Mouse (Mus musculus): Measurements from ENCODE around the gene Luc7l. TPM values are rescaled to one million over a fixed set of nuclear protein-coding genes. Genes with fewer than 3 reads are reported as not detected.
"Not testable (repeated sequence)": the region's sequence is repeated elsewhere in the genome, so short reads cannot be mapped to it uniquely, and the experiment has no call there.

Gene Luc7l
- polyA plus RNA-seq, 1 experiment from 2014 or later, result 146 TPM

GRCm38 (mm10) chr17:26262384-26262783 lies 9.7 kb downstream of the Luc7l start:
- WGBS, result 98% methylated on average over 3 of the region's 3 CpGs
- no peak overlapping the region for H3K27ac ChIP-seq

GRCm38 (mm10) chr17:26268851-26269250 lies 16.2 kb downstream of the Luc7l start:
- 77% methylated on average over 1 of the region's 1 CpGs for WGBS
- no peaks in the 10 kb centered on the region for H3K27me3 ChIP-seq (replicated peaks)
- H3K9ac ChIP-seq, result no peak overlapping the region
- ATAC-seq (ENCODE audit: low FRiP score, low read depth), result no peak
- H3K4me2 ChIP-seq (replicated peaks), result no peak overlapping the region
- no peak overlapping the region for H3K4me3 ChIP-seq
- H3K9me3 ChIP-seq, result no peaks in the 10 kb centered on the region
- H3K27ac ChIP-seq, result no peak overlapping the region
- H3K4me1 ChIP-seq, result no peaks in the 10 kb centered on the region
- H3K36me3 ChIP-seq, result peaks cover 86% of the 10 kb centered on the region

More at GRCm38 (mm10) chr17:26262384-26262783, 9.7 kb downstream of the Luc7l start:
- Histone ChIP-seq H3K9ac (no peak overlapping the region), H3K27me3 (replicated peaks) (no peaks in the 10 kb centered on the region), H3K9me3 (no peaks in the 10 kb centered on the region), H3K4me3 (no peak overlapping the region), H3K36me3 (peaks cover 84% of the 10 kb centered on the region), H3K4me2 (replicated peaks) (no peak overlapping the region), H3K4me1 (no peaks in the 10 kb centered on the region)
- no peak for ATAC-seq (ENCODE audit: low FRiP score, low read depth)

GRCm38 (mm10) chr17:26269577-26269976 lies 16.9 kb downstream of the Luc7l start:
- WGBS, result 96% methylated on average over 8 of the region's 10 CpGs
- H3K4me2 ChIP-seq (replicated peaks); H3K27me3 ChIP-seq (replicated peaks); H3K27ac ChIP-seq; H3K4me3 ChIP-seq; H3K9me3 ChIP-seq; ATAC-seq (ENCODE audit: low FRiP score, low read depth); H3K4me1 ChIP-seq; H3K9ac ChIP-seq: not testable (repeated sequence)
- peaks cover 81% of the 10 kb centered on the region for H3K36me3 ChIP-seq

- 85% methylated on average over 3 of the region's 3 CpGs for WGBS
- no peak for ATAC-seq (ENCODE audit: low FRiP score, low read depth)
- H3K9ac ChIP-seq, result no peak overlapping the region
- H3K27me3 ChIP-seq (replicated peaks), result no peaks in the 10 kb centered on the region
- H3K4me2 ChIP-seq (replicated peaks), result no peak overlapping the region
- H3K9me3 ChIP-seq, result no peaks in the 10 kb centered on the region
- H3K4me1 ChIP-seq, result no peaks in the 10 kb centered on the region
- H3K27ac ChIP-seq, result no peak overlapping the region
- H3K36me3 ChIP-seq, result peaks cover 81% of the 10 kb centered on the region
- no peak overlapping the region for H3K4me3 ChIP-seq
Observed at GRCm38 (mm10) chr17:26272586-26272985, 19.9 kb downstream of the Luc7l start.

DNA sequence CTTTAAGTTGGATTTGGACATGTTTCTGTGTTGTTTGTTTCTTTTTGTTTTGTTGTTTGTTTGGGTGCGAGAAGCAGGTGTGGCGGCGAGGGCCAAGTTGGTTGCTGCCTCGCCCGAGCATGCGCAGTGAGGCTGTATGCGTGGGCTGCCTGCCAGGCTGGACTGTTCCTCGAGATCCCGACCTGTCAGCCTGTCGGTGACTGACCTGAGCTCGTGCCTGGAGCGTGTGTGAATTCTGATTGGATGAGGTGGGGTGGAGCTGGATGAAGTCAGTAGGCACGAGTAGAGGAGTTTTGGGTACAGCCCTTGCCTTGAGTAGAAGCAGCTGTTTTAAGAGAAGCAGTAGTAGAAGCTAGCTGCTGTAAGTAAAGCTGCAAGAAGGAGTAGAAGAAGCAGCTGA lies 23.2 kb downstream of the Luc7l start:
- Histone ChIP-seq H3K4me2 (replicated peaks) (no peak overlapping the region), H3K36me3 (peaks cover 82% of the 10 kb centered on the region), H3K4me3 (no peak overlapping the region), H3K9me3 (no peaks in the 10 kb centered on the region), H3K27ac (no peak overlapping the region), H3K9ac (no peak overlapping the region), H3K4me1 (no peaks in the 10 kb centered on the region), H3K27me3 (replicated peaks) (no peaks in the 10 kb centered on the region)
- ATAC-seq (ENCODE audit: low FRiP score, low read depth), result no peak
- 93% methylated on average over 13 of the region's 13 CpGs for WGBS

DNA sequence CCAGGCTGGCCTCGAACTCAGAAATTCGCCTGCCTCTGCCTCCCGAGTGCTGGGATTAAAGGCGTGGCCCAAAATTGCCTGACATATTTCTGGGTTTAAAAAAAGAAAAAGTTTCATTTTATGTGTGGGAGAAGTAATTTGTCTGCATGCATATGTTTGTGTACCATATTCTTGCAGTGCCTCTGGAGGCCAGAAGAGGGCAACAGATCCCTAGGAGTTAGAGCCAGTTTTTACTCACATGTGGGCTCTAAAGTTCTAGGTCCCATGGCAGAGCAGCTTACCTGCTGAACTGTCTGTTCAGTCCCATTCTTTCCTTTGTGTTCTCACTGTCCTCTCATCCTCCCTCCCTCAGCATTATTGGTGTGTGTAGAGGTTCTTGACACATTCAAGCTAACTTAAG lies 24.0 kb downstream of the Luc7l start:
- no peaks in the 10 kb centered on the region for H3K4me1 ChIP-seq
- 91% methylated on average over 4 of the region's 4 CpGs for WGBS
- no peak overlapping the region for H3K4me2 ChIP-seq (replicated peaks)
- no peak overlapping the region for H3K27ac ChIP-seq
- no peak overlapping the region for H3K9ac ChIP-seq
- peaks cover 82% of the 10 kb centered on the region for H3K36me3 ChIP-seq
- H3K4me3 ChIP-seq, result no peak overlapping the region
- ATAC-seq (ENCODE audit: low FRiP score, low read depth), result no peak
- H3K9me3 ChIP-seq, result no peaks in the 10 kb centered on the region
- H3K27me3 ChIP-seq (replicated peaks), result no peaks in the 10 kb centered on the region

DNA sequence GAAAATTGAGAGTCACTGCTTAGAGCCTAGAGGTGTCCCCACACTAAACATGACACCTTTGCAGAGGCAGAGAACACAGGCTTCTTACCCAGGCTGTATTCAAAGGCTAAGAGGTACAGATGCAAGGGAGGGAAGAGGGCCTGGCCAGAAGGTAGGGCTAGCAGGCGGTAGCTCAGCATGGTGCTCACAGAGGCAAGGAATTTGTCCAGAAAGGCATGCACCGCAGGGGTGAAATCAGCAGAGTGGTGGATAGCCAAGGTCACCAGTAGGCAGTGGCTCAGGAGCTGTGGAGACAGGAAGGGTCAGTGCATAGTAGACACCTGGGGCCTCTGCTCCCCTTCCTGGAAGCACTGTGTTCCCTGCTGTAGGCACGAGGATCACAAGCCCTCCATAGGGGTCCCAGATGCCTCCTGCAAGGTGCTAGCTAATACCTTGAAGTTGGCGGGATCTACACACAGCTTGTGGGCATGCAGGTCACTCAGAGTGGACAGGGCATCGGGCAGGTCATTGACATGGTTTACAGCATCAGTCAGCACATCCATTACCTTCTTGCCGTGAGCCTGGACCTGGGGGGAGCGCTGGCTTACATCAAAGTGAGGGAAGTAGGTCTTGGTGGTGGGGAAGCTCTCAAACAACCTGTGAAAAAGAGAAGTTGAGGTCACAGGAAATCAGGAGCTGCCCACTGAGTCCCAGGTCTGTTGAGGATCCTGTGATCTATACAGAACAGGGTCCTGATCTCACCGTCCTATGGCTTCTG lies 33.7 kb downstream of the Luc7l start:
- no peaks in the 10 kb centered on the region for H3K4me1 ChIP-seq
- H3K27ac ChIP-seq, result no peak overlapping the region
- no peak for ATAC-seq (ENCODE audit: low FRiP score, low read depth)
- 90% methylated on average over 8 of the region's 8 CpGs for WGBS
- H3K4me3 ChIP-seq, result no peak overlapping the region
- H3K4me2 ChIP-seq (replicated peaks), result no peak overlapping the region
- H3K36me3 ChIP-seq, result peaks cover 97% of the 10 kb centered on the region
- H3K9me3 ChIP-seq, result peaks cover 9% of the 10 kb centered on the region; the same call in 1 of the 2 replicates
- H3K9ac ChIP-seq, result no peak overlapping the region
- no peaks in the 10 kb centered on the region for H3K27me3 ChIP-seq (replicated peaks)

GRCm38 (mm10) chr17:26289475-26289874 lies 36.8 kb downstream of the Luc7l start:
- Histone ChIP-seq H3K4me3 (no peak overlapping the region), H3K27me3 (replicated peaks) (no peaks in the 10 kb centered on the region), H3K27ac (no peak overlapping the region), H3K9ac (no peak overlapping the region), H3K4me2 (replicated peaks) (no peak overlapping the region), H3K9me3 (peaks cover 14% of the 10 kb centered on the region; the same call in 1 of the 2 replicates), H3K4me1 (no peaks in the 10 kb centered on the region), H3K36me3 (peaks cover 72% of the 10 kb centered on the region)
- no peak for ATAC-seq (ENCODE audit: low FRiP score, low read depth)
- WGBS, result 81% methylated on average over 4 of the region's 4 CpGs

DNA sequence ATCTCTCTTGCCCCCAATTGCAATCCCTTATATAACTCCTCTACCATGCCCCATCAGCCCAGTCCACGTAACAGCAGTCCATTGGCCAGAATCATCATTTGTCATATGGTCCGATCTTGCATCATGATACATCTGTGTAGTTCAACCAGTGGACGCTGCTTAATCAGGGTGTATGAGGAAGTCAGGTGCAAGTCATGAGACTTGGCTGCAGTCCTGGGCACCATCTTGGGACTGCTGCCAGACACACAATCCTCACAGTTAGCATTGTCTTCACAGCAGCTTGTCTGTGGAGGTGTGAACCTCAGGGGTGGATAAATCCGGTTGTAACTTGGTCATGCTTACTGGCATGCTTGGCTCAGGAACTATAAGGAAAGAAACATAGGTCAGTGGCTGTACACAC lies 45.6 kb downstream of the Luc7l start:
- H3K36me3 ChIP-seq; H3K9me3 ChIP-seq; ATAC-seq (ENCODE audit: low FRiP score, low read depth); H3K27me3 ChIP-seq (replicated peaks); H3K4me1 ChIP-seq; H3K4me2 ChIP-seq (replicated peaks); H3K27ac ChIP-seq; H3K9ac ChIP-seq; H3K4me3 ChIP-seq: not testable (repeated sequence)
- 91% methylated on average over 4 of the region's 4 CpGs for WGBS

GRCm38 (mm10) chr17:26314291-26314690 lies 61.6 kb downstream of the Luc7l start:
- Histone ChIP-seq H3K4me3 (no peak overlapping the region), H3K9me3 (no peaks in the 10 kb centered on the region), H3K27me3 (replicated peaks) (0 out of 2 replicates have a peak, but pooled peaks cover 2% of the 10 kb centered on the region), H3K36me3 (no peaks in the 10 kb centered on the region), H3K9ac (no peak overlapping the region), H3K27ac (no peak overlapping the region), H3K4me1 (no peaks in the 10 kb centered on the region), H3K4me2 (replicated peaks) (no peak overlapping the region)
- WGBS, result 18% methylated on average over 6 of the region's 6 CpGs
- ATAC-seq (ENCODE audit: low FRiP score, low read depth), result no peak

DNA sequence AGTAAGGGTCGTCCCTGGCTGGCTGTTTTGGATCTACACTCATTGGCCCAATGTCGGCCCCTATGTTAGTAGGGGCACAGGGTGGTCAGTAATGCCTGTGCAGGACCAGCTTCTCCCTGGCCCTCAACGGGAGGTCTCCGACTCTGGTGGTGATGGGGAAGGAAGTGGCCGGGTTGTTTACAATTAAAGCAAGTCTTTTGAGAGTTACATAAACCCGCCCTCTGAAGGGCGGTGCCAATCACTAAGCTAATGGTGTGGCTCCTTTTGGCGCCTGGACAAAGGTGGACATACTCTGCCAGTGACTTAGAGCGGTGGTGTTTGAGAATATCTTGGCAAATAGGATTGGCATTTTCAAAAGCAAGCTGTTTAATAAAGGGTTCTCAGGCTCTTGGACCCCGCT lies 62.8 kb downstream of the Luc7l start:
- Histone ChIP-seq H3K9me3 (no peaks in the 10 kb centered on the region), H3K4me3 (no peak overlapping the region), H3K9ac (no peak overlapping the region)

DNA sequence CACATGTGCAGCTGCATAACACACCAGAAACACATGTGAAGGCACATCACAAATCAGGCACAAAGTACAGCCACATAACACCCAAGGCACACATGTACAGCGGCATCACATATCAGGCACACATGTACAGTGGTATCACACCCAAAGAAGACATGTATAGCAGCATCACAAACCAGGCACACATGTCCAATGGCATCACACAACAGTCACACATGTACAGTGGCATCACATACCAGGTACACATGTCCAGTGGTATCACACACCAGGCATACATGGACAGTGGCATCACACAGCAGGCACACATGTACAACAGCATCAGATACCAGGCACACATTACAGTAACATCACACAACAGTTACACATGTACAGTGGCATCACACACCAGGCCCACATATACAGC lies 65.7 kb downstream of the Luc7l start:
- Histone ChIP-seq H3K27ac (no peak overlapping the region), H3K4me1 (no peaks in the 10 kb centered on the region), H3K4me3 (no peak overlapping the region), H3K36me3 (no peaks in the 10 kb centered on the region), H3K9ac (no peak overlapping the region), H3K9me3 (no peaks in the 10 kb centered on the region), H3K4me2 (replicated peaks) (no peak overlapping the region), H3K27me3 (replicated peaks) (0 out of 2 replicates have a peak, but pooled peaks cover under 1% of the 10 kb centered on the region)
- 94% methylated on average over 1 of the region's 1 CpGs for WGBS
- ATAC-seq (ENCODE audit: low FRiP score, low read depth), result no peak

More for the DNA sequence above, 62.8 kb downstream of the Luc7l start:
- no peak overlapping the region for H3K4me2 ChIP-seq (replicated peaks)
- no peak for ATAC-seq (ENCODE audit: low FRiP score, low read depth)
- H3K27me3 ChIP-seq (replicated peaks), result 0 out of 2 replicates have a peak, but pooled peaks cover 2% of the 10 kb centered on the region
- H3K4me1 ChIP-seq, result no peaks in the 10 kb centered on the region
- H3K27ac ChIP-seq, result no peak overlapping the region
- H3K36me3 ChIP-seq, result no peaks in the 10 kb centered on the region
- 33% methylated on average over 10 of the region's 10 CpGs for WGBS
